Mouse (Mus musculus) left cerebral cortex, postnatal 36 days (tissue): Measurements from ENCODE around the gene Camp. TPM values are rescaled to one million over a fixed set of nuclear protein-coding genes. Genes with fewer than 3 reads are reported as not detected.
"Not testable (repeated sequence)": the region's sequence is repeated elsewhere in the genome, so short reads cannot be mapped to it uniquely, and the experiment has no call there.

Experiments used
- DNase-seq, 2 experiments: peaks; one replicate each; pipeline ENCODE4 v3.0.0; 2021 to 2022; ENCODE audit warnings: low spot score in 2 of 2, mixed read lengths in 1 of 2
- intact Hi-C: fragments of 180-260 bp; cut with DNase I; formaldehyde crosslinking; loops from one replicate; pipeline ENCODE4 v1.15.1; 2025
- microRNA-seq: library from miRNA; unstranded; fragments of <30 nt; microRNA quantifications from one replicate; pipeline ENCODE4 v1.2.0, GENCODE M21; 2022
- total RNA-seq, 2 experiments: library from RNA; stranded (reverse); gene quantifications; 2 replicates each; pipeline ENCODE4 v1.2.3; 2021

The Camp gene
- total RNA-seq, 2 experiments from 2014 or later = not detected

- peak; percentile 59 to 60 for DNase-seq
- intact Hi-C loops = loop anchor here (5.0 to 10.0 kb wide), 2 partner anchors 738 to 775 kb away; no protein-coding TSS in a partner anchor
These were observed 13.1 kb upstream of the Camp start for GRCm38 (mm10) chr9:109862397-109863044.

- intact Hi-C loops = no loop called here
- no peak for DNase-seq
These were observed 6.5 kb upstream of the Camp start for GRCm38 (mm10) chr9:109855947-109856346.

- no peak for DNase-seq
- intact Hi-C loops = no loop called here
These were observed 4.9 kb upstream of the Camp start for GRCm38 (mm10) chr9:109854341-109854740.

GRCm38 (mm10) chr9:109850099-109850498 lies 682 bp upstream of the Camp start:
- no peak for DNase-seq
- intact Hi-C loops = no loop called here

GRCm38 (mm10) chr9:109833088-109833412 lies 16.4 kb downstream of the Camp start:
- intact Hi-C loops = loop anchor here (10.0 kb wide), 2 partner anchors 738 to 828 kb away; partner anchors contain the start of gene Plxnb1

GRCm38 (mm10) chr9:109832391-109833087 lies 16.9 kb downstream of the Camp start, which contains the start of gene Nme6:
Gene Nme6, plus strand, starts transcription at chr9:109832749.
- DNase-seq = peak; percentile 85 to 86
- intact Hi-C loops = loop anchor here (10.0 kb wide), 2 partner anchors 738 to 828 kb away; partner anchors contain the start of gene Plxnb1

More at GRCm38 (mm10) chr9:109833088-109833412, 16.4 kb downstream of the Camp start:
- DNase-seq = no peak

- intact Hi-C loops = no loop called here
- DNase-seq = no peak
These were observed 23.2 kb downstream of the Camp start for GRCm38 (mm10) chr9:109826181-109826580.

- intact Hi-C loops = no loop called here
- DNase-seq = no peak
These were observed 23.7 kb downstream of the Camp start for GRCm38 (mm10) chr9:109825739-109826138.

GRCm38 (mm10) chr9:109816341-109816740 lies 33.1 kb downstream of the Camp start:
- peak in 1 of 2 experiments; percentile 5 for DNase-seq
- intact Hi-C loops = no loop called here

GRCm38 (mm10) chr9:109813424-109813823 lies 36.0 kb downstream of the Camp start:
- intact Hi-C loops = no loop called here
- peak; percentile 4 to 6 for DNase-seq

GRCm38 (mm10) chr9:109811980-109812379 lies 37.4 kb downstream of the Camp start, which contains the start of gene Spink8:
Gene Spink8, plus strand, starts transcription at chr9:109812280.
- intact Hi-C loops = no loop called here
- no peak for DNase-seq

- no peak for DNase-seq
- intact Hi-C loops = no loop called here
These were observed 41.5 kb downstream of the Camp start for GRCm38 (mm10) chr9:109807898-109808297.

- DNase-seq = no peak
- intact Hi-C loops = no loop called here
These were observed 42.6 kb downstream of the Camp start for GRCm38 (mm10) chr9:109806695-109807293.

GRCm38 (mm10) chr9:109806260-109806659 lies 43.2 kb downstream of the Camp start:
- no peak for DNase-seq
- intact Hi-C loops = no loop called here

- intact Hi-C loops, DNase-seq: not testable (repeated sequence)
These were observed 43.8 kb downstream of the Camp start for GRCm38 (mm10) chr9:109805596-109805995.

- intact Hi-C loops = no loop called here
- no peak for DNase-seq
These were observed 51.4 kb downstream of the Camp start for GRCm38 (mm10) chr9:109798051-109798450.

Small RNA genes lying within 50 kb of the gene (microRNA-seq; reads per million reads assigned to microRNA genes)
- gene Mir7089 = not detected

Other genes starting within 250 kb of the Camp start
- not detected for gene Fbxw24, start 223.6 kb downstream of the Camp start, total RNA-seq
- gene Fbxw25, start 185.0 kb downstream of the Camp start, total RNA-seq = not detected
- gene Fbxw18, start 146.9 kb downstream of the Camp start, total RNA-seq = not detected
- not detected for gene Fbxw26, start 103.5 kb downstream of the Camp start, total RNA-seq
- gene Fbxw27, start 58.9 kb downstream of the Camp start, total RNA-seq = not detected
- gene Spink8, start 37.3 kb downstream of the Camp start, total RNA-seq = 1 to 10 TPM in 1 of 2 experiments, not detected in 1; 5.7 TPM
- gene Nme6, start 16.9 kb downstream of the Camp start, total RNA-seq = 1 to 10 TPM; 8.0 to 9.5 TPM
- 1 to 10 TPM; 4.6 to 5.0 TPM for gene Cdc25a, start 26.0 kb upstream of the Camp start, total RNA-seq
- gene Map4, start 81.8 kb upstream of the Camp start, total RNA-seq = 100 to 1,000 TPM; 353 to 398 TPM